Mouse (Mus musculus) limb, embryonic 14.5 days (tissue): ENCODE data around the gene Ipmk. TPM values are rescaled to one million over a fixed set of nuclear protein-coding genes. Genes with fewer than 3 reads are reported as not detected.

Experiments
- ATAC-seq: fragments of 200-750 bp; cut with Nextera tagmentation; 2 replicates; pipeline ENCODE4 v1.8.0; 2017; ENCODE audit warnings: low read depth, moderate number of reproducible peaks, moderate TSS enrichment; ENCODE audit not compliant: low FRiP score
- DNase-seq: peaks from one replicate; pipeline ENCODE4 v3.0.0-alpha.2; 2015; ENCODE audit warnings: low spot score
- H3K27ac ChIP-seq: fragments of 300-500 bp; sonication (generic); replicated peaks from 2 replicates; pipeline ENCODE4 v1.5.1; 2014; ENCODE audit warnings: low read depth, mild to moderate bottlenecking, low read length, moderate library complexity, mixed read lengths
- H3K27me3 ChIP-seq: fragments of 300-500 bp; sonication (generic); 2 replicates; pipeline ENCODE4 v1.6.1; 2014; ENCODE audit warnings: low read length, mixed read lengths; ENCODE audit not compliant: control insufficient read depth, insufficient read depth
- H3K36me3 ChIP-seq: fragments of 300-500 bp; sonication (generic); 2 replicates; pipeline ENCODE4 v1.6.1; 2014; ENCODE audit warnings: mild to moderate bottlenecking, low read length, moderate library complexity, mixed read lengths; ENCODE audit not compliant: control insufficient read depth, insufficient read depth
- H3K4me1 ChIP-seq: fragments of 300-500 bp; sonication (generic); 2 replicates; pipeline ENCODE4 v1.6.1; 2014; ENCODE audit warnings: antibody characterized with exemption, low read length, mixed read lengths; ENCODE audit not compliant: control insufficient read depth, insufficient read depth
- H3K4me2 ChIP-seq: fragments of 300-500 bp; sonication (generic); replicated peaks from 2 replicates; pipeline ENCODE4 v1.6.1; 2014; ENCODE audit warnings: low read depth, mild to moderate bottlenecking, low read length, moderate library complexity; ENCODE audit not compliant: severe bottlenecking
- H3K4me3 ChIP-seq: fragments of 300-500 bp; sonication (generic); replicated peaks from 2 replicates; pipeline ENCODE4 v1.5.1; 2014; ENCODE audit warnings: low read length
- H3K9ac ChIP-seq: fragments of 300-500 bp; sonication (generic); 2 replicates; pipeline ENCODE4 v1.6.1; 2014; ENCODE audit warnings: mild to moderate bottlenecking, low read depth, low read length, moderate library complexity; ENCODE audit not compliant: severe bottlenecking
- H3K9me3 ChIP-seq: fragments of 300-500 bp; sonication (generic); 2 replicates; pipeline ENCODE4 v1.6.1; 2016; ENCODE audit warnings: low read length; ENCODE audit not compliant: control insufficient read depth
- POLR2A ChIP-seq: fragments of 200-500 bp; IDR thresholded peaks from 2 replicates; pipeline ENCODE4 v1.8.0; 2012; ENCODE audit warnings: inconsistent platforms, mild to moderate bottlenecking, moderate library complexity, borderline replicate concordance; ENCODE audit not compliant: insufficient read depth, insufficient read length; ENCODE audit errors: extremely low read depth
- WGBS: fragments of 180-500 bp; shearing (Covaris S2); extraction: QIAGEN DNeasy Blood & Tissue Kit; methylation state at CpG from one replicate; pipeline ENCODE4 v1.1.7; 2014; 5-methylcytosine and 5-hydroxymethylcytosine counted together
- polyA plus RNA-seq, 2 experiments: library from polyadenylated mRNA; depleted of rRNA in 1 of 2; stranded (reverse) in 1 of 2; unstranded in 1 of 2; fragments of >200 nt; fragmentation: Nextera tagmentation in 1 of 2; extraction: Ambion mirVana in 1 of 2; gene quantifications; 2 replicates each; pipeline versions ENCODE4 v1.2.1 to v1.2.3; 2012 to 2014

The Ipmk gene
- polyA plus RNA-seq, 2 experiments, result 8.8 to 11.9 TPM

DNA sequence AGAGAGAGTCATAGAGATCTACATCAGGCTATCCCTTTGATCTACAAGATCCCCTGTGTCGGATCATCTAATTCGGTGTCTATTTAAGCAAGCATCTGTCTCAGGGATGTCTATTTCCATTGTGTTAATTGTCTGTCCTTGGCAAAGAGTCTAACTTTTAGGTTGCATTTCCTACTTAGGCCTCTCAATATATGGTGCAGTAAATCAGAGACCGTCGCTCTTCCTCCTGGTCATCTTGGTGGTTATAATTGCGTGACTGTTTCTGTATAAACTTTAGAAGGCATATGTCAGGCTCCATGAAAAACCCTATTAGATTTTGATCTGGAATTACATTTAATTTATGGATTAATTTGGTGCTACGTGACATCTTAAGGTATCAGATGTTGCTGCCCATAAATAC lies 116.9 kb downstream of the Ipmk start:
- H3K27me3 ChIP-seq, result no peaks in the 10 kb centered on the region
- no peak overlapping the region for H3K27ac ChIP-seq
- H3K4me1 ChIP-seq, result no peaks in the 10 kb centered on the region
- no peak for TF ChIP-seq POLR2A
- DNase-seq (no peak), ATAC-seq (no peak)
- no peak overlapping the region for H3K4me2 ChIP-seq
- no peaks in the 10 kb centered on the region for H3K36me3 ChIP-seq
- 88% methylated on average over 6 of the region's 6 CpGs for WGBS
- H3K4me3 ChIP-seq, result no peak overlapping the region
- H3K9ac ChIP-seq, result no peak overlapping the region
- no peaks in the 10 kb centered on the region for H3K9me3 ChIP-seq

DNA sequence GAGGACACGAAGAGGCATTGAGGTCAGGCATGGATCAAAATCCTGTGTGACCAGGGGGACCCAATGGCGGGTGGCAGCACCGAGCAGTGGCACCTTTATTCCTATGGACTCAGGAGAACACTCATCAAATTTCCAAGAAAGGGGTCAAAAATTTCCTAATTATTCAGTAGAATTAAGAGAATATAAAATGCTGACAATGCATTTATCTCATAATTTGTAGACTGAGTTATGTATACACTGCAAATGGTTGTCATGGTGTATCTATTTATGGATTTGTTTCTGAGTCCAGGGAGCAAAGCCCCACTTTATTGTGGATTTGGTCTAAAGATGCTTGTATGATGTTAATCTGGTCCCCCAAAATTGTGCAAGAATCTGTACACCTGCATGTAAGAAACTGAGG lies 120.8 kb downstream of the Ipmk start:
- Histone ChIP-seq H3K4me1 (no peaks in the 10 kb centered on the region), H3K27ac (no peak overlapping the region), H3K36me3 (no peaks in the 10 kb centered on the region), H3K9ac (no peak overlapping the region), H3K4me3 (no peak overlapping the region), H3K4me2 (no peak overlapping the region), H3K27me3 (no peaks in the 10 kb centered on the region), H3K9me3 (no peaks in the 10 kb centered on the region)
- TF ChIP-seq POLR2A, result no peak
- 90% methylated on average over 3 of the region's 3 CpGs for WGBS
- DNase-seq, result no peak
- ATAC-seq, result no peak

DNA sequence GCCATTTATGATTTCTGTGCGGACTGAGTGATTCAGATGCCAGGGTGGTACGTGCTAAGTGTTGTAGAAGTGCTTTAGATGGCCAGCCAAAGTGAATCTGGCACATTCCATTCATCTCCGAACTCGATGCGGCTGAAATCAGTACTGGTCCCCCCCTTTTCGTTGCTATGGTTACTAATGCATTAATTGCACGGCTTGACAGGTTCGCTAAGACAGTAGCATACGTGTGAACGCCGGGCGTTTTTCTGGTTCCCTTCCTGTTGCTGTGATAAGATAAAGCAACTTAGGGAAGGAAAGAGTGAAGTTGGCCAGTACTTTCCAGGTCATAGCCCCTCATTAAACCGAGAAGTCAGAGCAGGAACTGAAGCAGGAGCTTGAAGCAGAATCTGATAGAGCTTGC lies 122.2 kb downstream of the Ipmk start:
- H3K36me3 ChIP-seq, result no peaks in the 10 kb centered on the region
- H3K27ac ChIP-seq, result no peak overlapping the region
- no peak overlapping the region for H3K4me3 ChIP-seq
- H3K27me3 ChIP-seq, result no peaks in the 10 kb centered on the region
- no peak overlapping the region for H3K4me2 ChIP-seq
- no peaks in the 10 kb centered on the region for H3K9me3 ChIP-seq
- H3K9ac ChIP-seq, result no peak overlapping the region
- no peak for TF ChIP-seq POLR2A
- ATAC-seq (no peak), DNase-seq (no peak)
- H3K4me1 ChIP-seq, result no peaks in the 10 kb centered on the region
- 83% methylated on average over 13 of the region's 13 CpGs for WGBS

DNA sequence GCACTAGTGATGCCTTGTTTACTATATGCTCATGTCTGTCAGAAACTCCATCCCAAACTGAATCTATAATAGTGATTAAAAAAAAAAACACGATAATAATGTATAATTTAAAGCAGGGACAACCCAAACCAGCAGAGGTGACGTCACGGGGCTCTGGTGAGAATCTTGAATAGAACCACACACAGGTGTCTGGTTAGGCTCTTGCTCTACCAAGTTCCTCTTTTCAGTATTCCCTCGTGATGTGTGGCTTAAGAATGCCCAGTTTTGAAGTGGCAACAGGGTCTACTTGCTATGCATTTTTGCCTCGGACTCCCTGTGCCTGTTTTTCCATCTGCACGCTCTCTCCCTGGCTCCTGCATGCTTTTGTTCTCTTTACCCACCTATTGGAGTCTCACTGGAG lies 124.5 kb downstream of the Ipmk start:
- no peaks in the 10 kb centered on the region for H3K9me3 ChIP-seq
- no peaks in the 10 kb centered on the region for H3K4me1 ChIP-seq
- TF ChIP-seq POLR2A, result no peak
- no peak overlapping the region for H3K9ac ChIP-seq
- WGBS, result 83% methylated on average over 6 of the region's 6 CpGs
- DNase-seq, result no peak
- H3K4me2 ChIP-seq, result no peak overlapping the region
- no peaks in the 10 kb centered on the region for H3K36me3 ChIP-seq
- no peak overlapping the region for H3K27ac ChIP-seq
- H3K27me3 ChIP-seq, result no peaks in the 10 kb centered on the region
- ATAC-seq, result no peak
- no peak overlapping the region for H3K4me3 ChIP-seq

DNA sequence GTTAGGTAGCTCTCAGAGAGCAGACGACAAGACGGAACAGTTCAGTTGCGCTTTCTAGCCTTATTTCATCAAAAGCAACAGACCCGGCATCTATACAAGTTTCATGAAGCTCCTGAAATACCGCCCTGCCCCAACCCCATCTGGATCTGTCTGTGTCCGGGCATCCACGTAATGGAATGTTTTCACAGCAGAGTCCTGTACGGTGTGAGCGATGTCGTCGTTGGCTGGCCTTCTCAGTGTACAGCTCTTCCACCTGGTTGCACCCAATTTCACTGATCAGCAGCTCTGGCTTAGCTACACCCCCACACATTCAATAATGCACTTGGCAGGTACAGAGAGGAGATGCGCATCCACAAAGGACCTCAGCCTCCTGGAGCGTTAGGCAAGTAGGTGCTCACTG lies 126.0 kb downstream of the Ipmk start:
- no peak overlapping the region for H3K4me2 ChIP-seq
- no peaks in the 10 kb centered on the region for H3K9me3 ChIP-seq
- no peak for TF ChIP-seq POLR2A
- no peak for ATAC-seq
- H3K9ac ChIP-seq, result no peak overlapping the region
- 85% methylated on average over 13 of the region's 13 CpGs for WGBS
- no peaks in the 10 kb centered on the region for H3K4me1 ChIP-seq
- no peak for DNase-seq
- no peak overlapping the region for H3K4me3 ChIP-seq
- H3K36me3 ChIP-seq, result no peaks in the 10 kb centered on the region
- no peak overlapping the region for H3K27ac ChIP-seq
- no peaks in the 10 kb centered on the region for H3K27me3 ChIP-seq

DNA sequence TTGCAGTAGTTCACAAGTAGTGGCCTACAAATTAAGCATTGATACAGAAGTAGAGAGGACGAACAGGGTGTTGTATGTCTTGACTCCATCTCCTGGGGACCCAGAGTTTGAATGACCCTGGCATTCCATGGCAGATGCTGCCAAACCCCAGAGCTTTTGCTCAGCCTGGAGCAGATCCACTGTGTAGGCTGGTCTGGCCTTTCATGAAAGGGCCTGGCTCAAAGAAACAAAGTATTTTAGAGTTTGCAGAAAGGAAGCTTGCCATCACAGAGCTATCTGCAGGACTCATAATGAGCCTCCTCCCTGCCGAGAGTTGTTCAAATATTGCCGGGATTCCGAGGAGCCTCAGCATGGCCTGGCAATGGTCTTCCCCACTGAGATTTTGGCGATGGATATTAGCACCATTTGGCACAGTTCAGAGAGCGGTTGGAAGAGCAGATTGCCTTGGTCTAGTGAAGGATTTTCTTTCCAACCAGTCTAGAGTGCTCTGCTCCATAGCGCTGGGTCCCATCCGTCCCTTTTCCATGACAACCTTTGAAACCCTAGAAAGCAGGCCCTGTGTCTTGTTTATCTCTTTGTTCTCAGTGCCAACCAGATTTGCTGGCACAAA lies 129.0 kb downstream of the Ipmk start:
- DNase-seq, result no peak
- no peak overlapping the region for H3K4me3 ChIP-seq
- H3K27ac ChIP-seq, result no peak overlapping the region
- no peak overlapping the region for H3K9ac ChIP-seq
- ATAC-seq, result no peak
- H3K4me1 ChIP-seq, result no peaks in the 10 kb centered on the region
- H3K4me2 ChIP-seq, result no peak overlapping the region
- TF ChIP-seq POLR2A, result no peak
- H3K27me3 ChIP-seq, result no peaks in the 10 kb centered on the region
- H3K36me3 ChIP-seq, result no peaks in the 10 kb centered on the region
- 74% methylated on average over 8 of the region's 8 CpGs for WGBS
- no peaks in the 10 kb centered on the region for H3K9me3 ChIP-seq
